Mouse (Mus musculus) E14TG2a.4 (cell line): ENCODE data around the gene Fam189a1.

Experiments
- CTCF ChIP-seq: conservative IDR thresholded peaks from 2 replicates; pipeline ENCODE4 v1.5.1; 2014; ENCODE audit warnings: low read length
- NANOG ChIP-seq: IDR thresholded peaks from 2 replicates; pipeline ENCODE4 v1.6.1; 2014; ENCODE audit warnings: borderline replicate concordance, low read length, mixed read lengths
- POU5F1 ChIP-seq: IDR thresholded peaks from 2 replicates; pipeline ENCODE4 v1.6.1; 2014; ENCODE audit warnings: low read length, borderline replicate concordance

DNA sequence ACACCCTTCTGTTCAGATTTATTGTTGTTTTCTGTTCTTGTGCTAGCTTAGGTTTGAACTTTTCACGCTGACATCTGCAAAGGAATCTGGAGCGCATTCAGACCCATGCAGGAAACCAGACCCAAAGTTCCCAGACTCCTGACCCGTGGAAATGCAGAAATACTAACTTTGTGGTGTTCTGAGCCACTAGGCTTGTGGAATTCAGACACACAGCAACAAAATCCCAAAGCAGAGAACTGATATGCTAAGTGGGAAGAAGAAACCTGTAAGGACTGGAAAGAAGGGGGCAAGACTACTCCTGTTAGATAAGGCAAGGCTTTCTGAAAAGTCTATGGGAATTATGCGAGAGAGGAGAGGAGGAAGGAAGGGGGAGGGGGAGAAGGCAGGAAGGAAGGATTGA is 167.0 kb downstream of the Fam189a1 start:
- TF ChIP-seq CTCF (no peak), POU5F1 (no peak), NANOG (no peak)
